Mouse (Mus musculus) neural tube, embryonic 11.5 days (tissue): ENCODE measurements around the gene Gm21974. TPM values are rescaled to one million over a fixed set of nuclear protein-coding genes. Genes with fewer than 3 reads are reported as not detected.
A peak's percentile ranks its signal among the peaks of the same experiment; 100 is the strongest.
"Not testable (repeated sequence)": the region's sequence is repeated elsewhere in the genome, so short reads cannot be mapped to it uniquely, and the experiment has no call there.

Experiments
- ATAC-seq: fragments of 200-750 bp; cut with Nextera tagmentation; 2 replicates; pipeline ENCODE4 v1.8.0; 2017; ENCODE audit warnings: moderate number of reproducible peaks, mild to moderate bottlenecking, moderate TSS enrichment, moderate library complexity; ENCODE audit not compliant: insufficient read depth, low FRiP score, low TSS enrichment
- DNase-seq: peaks from one replicate; pipeline ENCODE4 v3.0.0-alpha.2; 2015; ENCODE audit warnings: low spot score
- H3K27ac ChIP-seq: fragments of 300-500 bp; sonication (generic); 2 replicates; pipeline ENCODE4 v1.5.1; 2014; ENCODE audit warnings: low read depth, mild to moderate bottlenecking, low read length
- H3K27me3 ChIP-seq: fragments of 300-500 bp; sonication (generic); 2 replicates; pipeline ENCODE4 v1.6.1; 2014; ENCODE audit warnings: mild to moderate bottlenecking, low read length, mixed read lengths; ENCODE audit not compliant: control insufficient read depth, insufficient read depth
- H3K36me3 ChIP-seq: fragments of 300-500 bp; sonication (generic); 2 replicates; pipeline ENCODE4 v1.6.1; 2014; ENCODE audit warnings: mild to moderate bottlenecking, low read length, moderate library complexity, mixed read lengths; ENCODE audit not compliant: control insufficient read depth, insufficient read depth
- H3K4me1 ChIP-seq: fragments of 300-500 bp; sonication (generic); 2 replicates; pipeline ENCODE4 v1.6.1; 2014; ENCODE audit warnings: low read length, mixed read lengths; ENCODE audit not compliant: control insufficient read depth, insufficient read depth
- H3K4me2 ChIP-seq: fragments of 300-500 bp; sonication (generic); 2 replicates; pipeline ENCODE4 v1.6.1; 2014; ENCODE audit warnings: low read depth, mild to moderate bottlenecking, moderate library complexity
- H3K4me3 ChIP-seq: fragments of 300-500 bp; sonication (generic); 2 replicates; pipeline ENCODE4 v1.5.1; 2014; ENCODE audit warnings: low read depth, low read length
- H3K9ac ChIP-seq: fragments of 300-500 bp; sonication (generic); 2 replicates; pipeline ENCODE4 v1.6.1; 2014; ENCODE audit warnings: mild to moderate bottlenecking, low read length
- H3K9me3 ChIP-seq: fragments of 300-500 bp; sonication (generic); 2 replicates; pipeline ENCODE4 v1.6.1; 2016; ENCODE audit warnings: low read length; ENCODE audit not compliant: control insufficient read depth
- WGBS: fragments of 180-500 bp; shearing (Covaris S2); extraction: QIAGEN DNeasy Blood & Tissue Kit; methylation state at CpG from one replicate; pipeline ENCODE4 v1.1.7; 2014; 5-methylcytosine and 5-hydroxymethylcytosine counted together
- polyA plus RNA-seq: library from polyadenylated mRNA; unstranded; fragments of >200 nt; fragmentation: Nextera tagmentation; extraction: Ambion mirVana; gene quantifications from 2 replicates; pipeline ENCODE4 v1.2.1, GENCODE M21; 2014

Gm21974 gene
- polyA plus RNA-seq, 1 experiment from 2014 or later = not detected

- ATAC-seq = no peak
- no peaks in the 10 kb centered on the region for H3K9me3 ChIP-seq
- H3K27ac ChIP-seq = no peak overlapping the region
- H3K4me3 ChIP-seq = no peak overlapping the region
- no peaks in the 10 kb centered on the region for H3K36me3 ChIP-seq
- no peak overlapping the region for H3K4me2 ChIP-seq
- no peak overlapping the region for H3K9ac ChIP-seq
- no peaks in the 10 kb centered on the region for H3K4me1 ChIP-seq
- no peaks in the 10 kb centered on the region for H3K27me3 ChIP-seq
- 96% methylated on average over 6 of the region's 6 CpGs for WGBS
- no peak for DNase-seq
These were observed 37.0 kb downstream of the Gm21974 start for GRCm38 (mm10) chr7:127858258-127858657.

DNA sequence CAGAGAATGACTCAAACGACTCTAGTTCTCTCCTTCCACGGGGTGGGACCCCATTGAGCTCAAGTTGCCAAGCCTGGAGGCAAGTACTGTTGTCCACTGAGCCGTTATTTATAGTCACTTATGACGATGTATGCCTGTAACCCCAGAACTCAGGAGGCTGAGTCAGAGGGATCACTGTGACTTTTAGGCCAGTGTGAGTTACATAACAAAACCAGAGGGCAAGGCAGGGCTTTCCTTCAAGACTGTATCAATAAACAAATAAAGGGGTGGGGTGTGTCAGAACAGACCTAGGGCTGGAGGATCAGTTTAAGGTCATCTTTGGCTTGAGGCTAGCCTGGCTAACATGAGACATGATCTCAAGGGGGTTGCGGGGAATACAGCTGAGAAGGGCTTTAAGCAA lies 44.3 kb downstream of the Gm21974 start:
- H3K9ac ChIP-seq = no peak overlapping the region
- H3K4me1 ChIP-seq = no peaks in the 10 kb centered on the region
- no peak overlapping the region for H3K4me3 ChIP-seq
- H3K4me2 ChIP-seq = no peak overlapping the region
- no peak for DNase-seq
- H3K36me3 ChIP-seq = no peaks in the 10 kb centered on the region
- no peaks in the 10 kb centered on the region for H3K9me3 ChIP-seq
- H3K27me3 ChIP-seq = no peaks in the 10 kb centered on the region
- no peak for ATAC-seq
- H3K27ac ChIP-seq = no peak overlapping the region
- 72% methylated on average over 5 of the region's 5 CpGs for WGBS

- H3K4me3 ChIP-seq = no peak overlapping the region
- H3K9ac ChIP-seq = no peak overlapping the region
- H3K36me3 ChIP-seq = no peaks in the 10 kb centered on the region
- ATAC-seq (no peak), DNase-seq (no peak)
- WGBS = 80% methylated on average over 6 of the region's 6 CpGs
- H3K27ac ChIP-seq = no peak overlapping the region
- H3K27me3 ChIP-seq = no peaks in the 10 kb centered on the region
- no peaks in the 10 kb centered on the region for H3K9me3 ChIP-seq
- H3K4me1 ChIP-seq = no peaks in the 10 kb centered on the region
- H3K4me2 ChIP-seq = no peak overlapping the region
These were observed 45.0 kb downstream of the Gm21974 start for GRCm38 (mm10) chr7:127849973-127850875.

- under 1% methylated on average over 40 of the region's 40 CpGs for WGBS
- Histone ChIP-seq H3K9ac (peak overlapping the region; percentile 45), H3K36me3 (no peaks in the 10 kb centered on the region), H3K27me3 (no peaks in the 10 kb centered on the region), H3K4me1 (peaks cover 3% of the 10 kb centered on the region; the same call in 1 of the 2 replicates), H3K4me2 (peak overlapping the region; percentile 98), H3K9me3 (no peaks in the 10 kb centered on the region), H3K27ac (peak overlapping the region; percentile 28), H3K4me3 (peak overlapping the region; percentile 58)
- peak; percentile 73 for DNase-seq
- peak; percentile 65 for ATAC-seq
These were observed 53.1 kb downstream of the Gm21974 start for GRCm38 (mm10) chr7:127842001-127842718.

- ATAC-seq (peak; percentile 84), DNase-seq (peak; percentile 94)
- H3K4me3 ChIP-seq = peak overlapping the region; percentile 58
- H3K4me1 ChIP-seq = peaks cover 3% of the 10 kb centered on the region; the same call in 1 of the 2 replicates
- peak overlapping the region; percentile 98 for H3K4me2 ChIP-seq
- H3K9ac ChIP-seq = peak overlapping the region; percentile 49
- WGBS = under 1% methylated on average over 45 of the region's 46 CpGs
- no peaks in the 10 kb centered on the region for H3K9me3 ChIP-seq
- no peaks in the 10 kb centered on the region for H3K27me3 ChIP-seq
- peak overlapping the region; percentile 28 for H3K27ac ChIP-seq
- no peaks in the 10 kb centered on the region for H3K36me3 ChIP-seq
These were observed 53.8 kb downstream of the Gm21974 start for GRCm38 (mm10) chr7:127841340-127842000.

DNA sequence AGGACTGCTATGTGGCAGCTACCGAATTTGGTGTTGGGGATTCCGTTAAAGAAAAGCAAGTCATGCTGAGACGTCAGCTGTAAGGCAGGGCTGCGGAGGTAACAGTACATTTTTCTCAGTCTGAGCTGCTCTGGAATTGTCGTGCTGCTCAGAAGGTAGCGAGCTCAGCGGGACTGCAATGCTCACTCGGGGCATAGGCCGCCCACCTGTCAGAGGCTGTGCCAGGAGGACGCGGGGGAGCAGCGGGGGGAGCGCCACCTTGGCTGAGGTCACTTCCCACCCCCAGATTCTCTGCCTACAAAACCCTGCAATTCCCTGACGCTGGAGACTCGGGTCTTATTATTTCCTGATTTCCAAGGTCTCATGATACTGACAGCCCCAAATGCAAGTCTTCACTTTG lies 54.4 kb downstream of the Gm21974 start:
- 10% methylated on average over 15 of the region's 15 CpGs for WGBS

GRCm38 (mm10) chr7:127840031-127840430 lies 55.2 kb downstream of the Gm21974 start:
- not testable (repeated sequence) for H3K27me3 ChIP-seq, H3K4me3 ChIP-seq, H3K36me3 ChIP-seq, DNase-seq, H3K4me1 ChIP-seq, H3K9me3 ChIP-seq, H3K27ac ChIP-seq, ATAC-seq, H3K9ac ChIP-seq, H3K4me2 ChIP-seq
- 74% methylated on average over 2 of the region's 2 CpGs for WGBS

More for the DNA sequence above, 54.4 kb downstream of the Gm21974 start:
- Histone ChIP-seq H3K27me3 (no peaks in the 10 kb centered on the region), H3K9ac (peak overlapping the region; percentile 49), H3K4me3 (peak overlapping the region; percentile 58), H3K9me3 (no peaks in the 10 kb centered on the region), H3K27ac (peak overlapping the region; percentile 28; the same call in 1 of the 2 replicates), H3K4me1 (peaks cover 3% of the 10 kb centered on the region; the same call in 1 of the 2 replicates), H3K36me3 (no peaks in the 10 kb centered on the region), H3K4me2 (peak overlapping the region; percentile 98)
- DNase-seq = no peak
- ATAC-seq = peak; percentile 21; the same call in 1 of the 2 replicates

GRCm38 (mm10) chr7:127837878-127838277 lies 57.4 kb downstream of the Gm21974 start:
- DNase-seq, H3K4me3 ChIP-seq, H3K4me1 ChIP-seq, H3K27me3 ChIP-seq, H3K36me3 ChIP-seq, H3K27ac ChIP-seq, H3K9me3 ChIP-seq, H3K9ac ChIP-seq, H3K4me2 ChIP-seq, ATAC-seq: not testable (repeated sequence)
- 79% methylated on average over 4 of the region's 4 CpGs for WGBS
